Mouse (Mus musculus) olfactory bulb, adult 2 months (tissue): ENCODE results near the gene Auts2.

Experiments
- CTCF ChIP-seq: fragments of 200-500 bp; IDR thresholded peaks from 2 replicates; pipeline ENCODE4 v1.5.1; 2012; ENCODE audit warnings: low read depth, mild to moderate bottlenecking, low read length, moderate library complexity; ENCODE audit not compliant: insufficient read depth
- POLR2A ChIP-seq: fragments of 200-500 bp; IDR thresholded peaks from 2 replicates; pipeline ENCODE4 v1.6.1; 2012; ENCODE audit warnings: mild to moderate bottlenecking, low read depth, low read length, moderate library complexity; ENCODE audit not compliant: insufficient read depth

DNA sequence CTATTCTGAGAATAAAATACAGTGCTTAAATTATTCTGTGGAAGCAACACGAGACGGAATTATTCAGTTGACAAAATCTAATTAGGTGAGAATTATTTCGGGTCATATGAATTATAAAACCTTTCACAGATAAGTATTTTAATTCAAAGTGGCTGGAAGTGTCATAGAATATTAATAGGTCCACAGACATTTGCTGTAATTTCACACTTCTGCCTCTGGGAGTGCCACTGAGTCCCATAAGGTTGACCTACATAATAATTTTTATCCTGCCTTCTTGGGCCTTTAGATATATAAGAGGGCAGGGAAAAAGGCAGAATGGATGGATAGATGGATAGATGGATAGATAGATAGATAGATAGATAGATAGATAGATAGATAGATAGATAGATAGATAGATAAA lies 454.6 kb downstream of the Auts2 start:
- TF ChIP-seq CTCF: no peak
- TF ChIP-seq POLR2A: no peak
